Mouse (Mus musculus): ENCODE data around the gene Bysl. TPM values are rescaled to one million over a fixed set of nuclear protein-coding genes. Genes with fewer than 3 reads are reported as not detected.

Gene Bysl
- 10 to 100 TPM; 14.9 to 18.2 TPM for polyA plus RNA-seq (2017; shearing (Covaris generic))

GRCm38 (mm10) chr17:47610849-47611660, at the start of gene Bysl, which contains the start of the genes Med20 and Gm20517:
Gene Bysl, minus strand, starts transcription at chr17:47611492.
Gene Med20, plus strand, starts transcription at chr17:47611582.
Gene Gm20517, plus strand, starts transcription at chr17:47611589.

GRCm38 (mm10) chr17:47630678-47631065, 19.4 kb upstream of the Bysl start, which contains the start of gene Usp49:
Gene Usp49, plus strand, starts transcription at chr17:47630690.

Other genes starting within 250 kb of the Bysl start
- gene Mrps10, start 242.6 kb downstream of the Bysl start, polyA plus RNA-seq (2017; shearing (Covaris generic)): 10 to 100 TPM; 39.4 to 46.8 TPM
- 1 to 10 TPM; 2.0 to 5.0 TPM for gene Guca1b, start 226.1 kb downstream of the Bysl start, polyA plus RNA-seq (2017; shearing (Covaris generic))
- under 1 TPM; 0.42 to 0.88 TPM for gene Guca1a, start 210.9 kb downstream of the Bysl start, polyA plus RNA-seq (2017; shearing (Covaris generic))
- gene AI661453, start 174.9 kb downstream of the Bysl start, polyA plus RNA-seq (2017; shearing (Covaris generic)): under 1 TPM in 1 of 2 experiments, not detected in 1; 0.27 TPM
- 1 to 10 TPM in 1 of 2 experiments, under 1 TPM in 1; 0.34 to 1.3 TPM for gene 1700001C19Rik, start 174.1 kb downstream of the Bysl start, polyA plus RNA-seq (2017; shearing (Covaris generic))
- gene Taf8, start 109.2 kb downstream of the Bysl start, polyA plus RNA-seq (2017; shearing (Covaris generic)): 10 to 100 TPM; 49.2 to 64.5 TPM
- gene Ccnd3, start 106.4 kb downstream of the Bysl start, polyA plus RNA-seq (2017; shearing (Covaris generic)): 100 to 1,000 TPM; 243 to 395 TPM
- gene Med20, start 90 bp upstream of the Bysl start, polyA plus RNA-seq (2017; shearing (Covaris generic)): 10 to 100 TPM; 31.8 to 46.6 TPM
- 1 to 10 TPM; 1.5 to 2.4 TPM for gene Gm20517, start 97 bp upstream of the Bysl start, polyA plus RNA-seq (2017; shearing (Covaris generic))
- gene Usp49, start 19.2 kb upstream of the Bysl start, polyA plus RNA-seq (2017; shearing (Covaris generic)): 1 to 10 TPM; 1.7 to 1.9 TPM
- gene Tomm6, start 76.9 kb upstream of the Bysl start, polyA plus RNA-seq (2017; shearing (Covaris generic)): 100 to 1,000 TPM; 205 to 235 TPM
- 1 to 10 TPM; 1.2 to 5.1 TPM for gene Frs3, start 77.5 kb upstream of the Bysl start, polyA plus RNA-seq (2017; shearing (Covaris generic))
- gene Gm21981, start 83.0 kb upstream of the Bysl start, polyA plus RNA-seq (2017; shearing (Covaris generic)): under 1 TPM; 0.07 to 0.24 TPM
- not detected for gene Prickle4, start 83.2 kb upstream of the Bysl start, polyA plus RNA-seq (2017; shearing (Covaris generic))
- not detected for gene Pgc, start 115.3 kb upstream of the Bysl start, polyA plus RNA-seq (2017; shearing (Covaris generic))
- 10 to 100 TPM; 32.4 to 48.5 TPM for gene Tfeb, start 125.5 kb upstream of the Bysl start, polyA plus RNA-seq (2017; shearing (Covaris generic))
- under 1 TPM in 1 of 2 experiments, not detected in 1; 0.55 TPM for gene Mdfi, start 223.2 kb upstream of the Bysl start, polyA plus RNA-seq (2017; shearing (Covaris generic))

Measured in inflammation-experienced regulatory T-cells (primary cell).